Mouse (Mus musculus): ENCODE measurements around the gene Ncf4.
"Not testable (repeated sequence)": the region's sequence is repeated elsewhere in the genome, so short reads cannot be mapped to it uniquely, and the experiment has no call there.

- not testable (repeated sequence) for TF ChIP-seq EP300 (optimal IDR thresholded peaks at IDR 0.05); CTCF (IDR thresholded peaks at IDR 0.05; ENCODE audit: low read depth)
These were observed 48.6 kb downstream of the Ncf4 start for GRCm38 (mm10) chr15:78293228-78293627.
